Mouse (Mus musculus): ENCODE measurements around the gene Acss2.

Acss2 gene

GRCm38 (mm10) chr2:155517455-155518423 lies at the start of gene Acss2, which contains the start of gene Ggt7:
Gene Acss2, plus strand, starts transcription at chr2:155517948.
Gene Ggt7, minus strand, starts transcription at chr2:155518237.
- peak; percentile 96 to 98 for DNase-seq (ENCODE audit: low spot score in 2 of 2)

DNA sequence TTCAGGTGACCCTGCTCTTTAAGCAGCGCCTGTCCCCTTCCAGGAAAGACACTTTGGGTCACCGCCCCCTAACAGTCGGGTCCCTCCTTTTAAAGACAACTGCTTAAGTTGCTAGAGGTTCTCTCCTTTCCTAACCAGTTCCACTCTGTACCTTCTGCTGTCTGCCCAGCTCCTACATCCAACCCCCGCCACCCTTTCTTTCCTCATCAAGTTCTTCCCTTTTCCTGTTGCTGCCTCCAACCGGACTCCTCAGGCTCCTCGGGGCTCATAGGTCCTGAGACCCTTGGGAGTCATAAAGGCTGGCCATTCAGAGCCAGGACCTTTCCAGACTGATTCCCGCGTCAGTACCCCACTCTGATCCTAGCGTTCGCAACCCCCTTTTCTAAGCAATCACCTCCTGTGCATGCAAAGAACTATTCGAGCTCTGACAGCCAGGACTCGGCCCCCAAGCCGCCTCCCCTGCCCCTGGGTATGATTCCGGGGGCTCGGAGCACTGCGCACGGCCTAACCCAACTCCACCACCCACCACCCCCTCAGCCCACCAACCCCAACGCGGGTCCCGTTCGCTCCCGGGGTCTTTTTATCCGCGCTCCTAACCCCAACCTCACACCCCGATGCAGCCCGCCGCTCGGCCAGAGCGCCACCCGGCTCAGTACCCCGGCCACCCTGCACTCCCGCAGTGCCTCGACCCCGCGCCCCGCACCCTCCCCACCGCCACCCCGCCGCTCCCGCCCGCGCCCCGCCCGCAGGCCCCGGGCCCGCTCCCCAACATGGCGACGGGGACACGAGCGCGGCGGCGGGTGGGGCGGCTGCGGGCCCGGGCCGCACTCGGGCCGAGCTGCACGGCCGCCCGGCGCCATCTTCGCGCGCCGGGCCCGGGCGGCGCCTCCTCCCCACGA lies 44.8 kb upstream of the Acss2 start:
- DNase-seq (ENCODE audit: low spot score in 2 of 2): peak in 1 of 2 experiments; percentile 25

DNA sequence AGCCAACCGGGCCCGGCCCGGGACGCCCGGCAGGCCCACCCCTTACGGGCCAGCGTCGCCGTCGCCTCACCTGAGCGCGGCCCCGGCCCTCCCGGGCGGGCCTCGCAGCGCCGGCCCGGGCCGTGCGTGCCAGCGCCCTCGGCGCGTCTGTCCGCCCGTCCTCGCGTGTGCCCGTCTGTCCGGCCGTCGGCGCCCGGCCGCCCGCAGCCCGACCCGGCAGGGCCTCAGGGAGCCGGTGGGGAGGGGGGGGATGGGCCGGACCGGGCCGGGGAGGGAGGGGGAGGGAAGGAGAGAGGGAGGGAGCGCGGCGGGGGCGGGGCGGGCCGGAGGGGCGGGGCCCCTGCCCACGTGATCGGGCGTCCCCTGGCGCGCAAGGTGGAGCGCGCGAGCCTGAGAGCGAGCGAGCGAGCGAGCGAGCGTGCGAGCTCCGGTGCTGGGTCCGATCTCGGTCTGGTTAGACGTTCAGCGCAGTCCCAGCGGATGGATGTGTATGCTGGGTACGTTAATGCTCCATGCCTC lies 44.1 kb upstream of the Acss2 start, which contains the start of gene Ncoa6:
Gene Ncoa6, minus strand, starts transcription at position 325 of the 519 bp plus-strand sequence.
- DNase-seq (ENCODE audit: low spot score in 2 of 2): peak; percentile 49 to 53

DNA sequence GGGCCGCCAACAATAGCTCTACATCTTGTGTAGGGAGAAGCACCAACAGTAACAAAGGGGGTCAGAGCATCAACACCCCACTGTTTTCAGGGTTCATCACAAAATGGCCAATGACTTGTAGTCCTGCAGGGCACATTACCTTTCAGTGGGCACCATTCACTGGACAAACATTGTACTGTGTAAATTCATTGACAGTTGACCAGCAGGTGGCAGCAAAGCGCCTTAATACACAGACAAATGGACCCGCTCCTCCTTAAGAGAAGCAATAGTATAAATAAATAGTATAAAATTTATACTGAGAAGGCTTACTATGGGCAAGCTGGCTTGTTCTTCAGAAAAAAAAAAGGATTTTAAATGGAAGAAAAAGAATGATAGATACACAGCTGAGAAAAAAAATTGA lies 35.7 kb upstream of the Acss2 start:
- DNase-seq (ENCODE audit: low spot score in 2 of 2): peak; percentile 40 to 58

- no peak for DNase-seq (ENCODE audit: low spot score in 2 of 2)
Observed at GRCm38 (mm10) chr2:155490998-155491397, 26.8 kb upstream of the Acss2 start.

DNA sequence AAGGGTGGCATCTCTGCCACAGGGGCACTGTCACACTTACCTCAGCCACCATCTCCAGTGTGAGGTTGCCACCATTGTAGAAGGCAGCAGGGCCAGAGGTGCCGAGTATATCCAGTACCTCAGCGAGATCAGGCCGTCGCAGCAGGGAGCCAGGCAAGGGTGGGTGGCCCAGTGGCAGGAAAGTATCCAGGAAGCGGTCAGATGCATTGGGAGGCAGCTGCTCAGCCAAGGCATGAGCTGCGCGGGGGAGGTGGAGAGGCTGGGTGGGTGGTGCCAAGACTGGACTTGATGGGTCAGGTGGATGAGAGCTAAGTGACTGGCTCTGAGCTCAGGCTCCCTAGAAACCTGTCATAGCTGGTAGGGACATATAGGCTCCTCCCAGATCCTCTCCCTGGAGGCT lies 15.2 kb upstream of the Acss2 start:
- DNase-seq (ENCODE audit: low spot score in 2 of 2): no peak

DNA sequence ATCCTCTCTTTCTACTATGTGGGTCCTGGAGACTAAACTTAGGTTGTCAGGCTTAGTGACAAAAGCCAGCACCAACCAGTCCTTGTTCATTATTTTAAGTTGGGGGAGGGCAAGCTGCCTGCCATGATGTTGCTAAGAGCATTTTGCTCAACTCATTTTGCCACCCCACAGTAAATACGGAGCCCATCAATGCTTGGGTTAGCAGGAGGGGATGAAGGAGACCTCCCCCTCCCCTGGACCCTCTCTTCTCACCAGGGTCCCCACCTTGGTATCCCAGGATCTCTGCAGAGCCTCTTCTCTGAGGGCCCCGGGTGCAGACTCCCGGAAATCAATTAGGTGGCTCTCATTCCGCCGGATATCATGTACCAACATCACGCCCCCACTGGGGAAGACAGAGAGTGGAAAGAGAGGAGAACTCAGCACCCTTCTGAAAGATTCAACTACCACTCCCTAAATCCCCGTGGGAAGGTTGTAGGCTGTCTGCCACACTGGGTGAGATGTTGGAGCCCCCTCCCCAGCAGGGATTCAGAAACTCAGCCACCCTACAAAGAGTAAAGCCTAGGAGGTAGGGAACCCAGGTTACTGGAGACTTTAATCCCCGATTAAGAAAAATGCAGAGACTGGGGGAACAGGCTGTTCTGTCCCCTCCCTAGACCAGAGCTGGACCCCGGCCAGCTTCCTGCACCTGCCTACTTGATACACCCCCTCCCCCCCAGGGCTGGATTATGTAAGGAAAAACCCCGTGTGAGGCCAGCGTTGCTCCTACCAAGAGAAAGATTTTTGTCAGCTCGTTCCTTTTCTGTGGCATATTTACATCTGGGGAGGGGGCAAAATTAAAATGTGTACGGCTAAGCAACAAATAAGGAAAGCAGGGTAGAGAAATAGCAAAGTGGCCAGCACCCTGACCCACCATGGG lies 13.1 kb upstream of the Acss2 start:
- DNase-seq (ENCODE audit: low spot score in 2 of 2): no peak

DNA sequence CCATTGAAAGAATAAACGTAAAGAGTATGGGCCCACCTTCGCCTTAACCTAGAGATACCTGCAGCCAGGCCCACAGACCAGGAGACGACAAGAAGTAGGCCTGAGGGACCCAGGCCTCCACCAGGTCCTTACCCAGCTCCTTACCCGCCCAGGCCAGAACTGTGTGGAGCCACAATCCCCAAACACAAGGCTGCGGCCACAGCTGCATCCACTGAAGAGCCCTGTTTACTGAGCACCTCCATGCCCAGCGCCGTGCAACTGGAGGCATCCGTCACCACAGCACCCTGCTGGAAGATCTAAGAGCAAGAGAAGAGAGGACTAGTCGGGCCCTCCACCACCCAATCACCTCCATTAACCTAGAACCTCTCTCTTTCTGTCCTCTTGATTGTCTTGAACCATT lies 11.9 kb upstream of the Acss2 start:
- DNase-seq (ENCODE audit: low spot score in 2 of 2): no peak

- no peak for DNase-seq (ENCODE audit: low spot score in 2 of 2)
Observed at GRCm38 (mm10) chr2:155507721-155508470, 9.9 kb upstream of the Acss2 start.

DNA sequence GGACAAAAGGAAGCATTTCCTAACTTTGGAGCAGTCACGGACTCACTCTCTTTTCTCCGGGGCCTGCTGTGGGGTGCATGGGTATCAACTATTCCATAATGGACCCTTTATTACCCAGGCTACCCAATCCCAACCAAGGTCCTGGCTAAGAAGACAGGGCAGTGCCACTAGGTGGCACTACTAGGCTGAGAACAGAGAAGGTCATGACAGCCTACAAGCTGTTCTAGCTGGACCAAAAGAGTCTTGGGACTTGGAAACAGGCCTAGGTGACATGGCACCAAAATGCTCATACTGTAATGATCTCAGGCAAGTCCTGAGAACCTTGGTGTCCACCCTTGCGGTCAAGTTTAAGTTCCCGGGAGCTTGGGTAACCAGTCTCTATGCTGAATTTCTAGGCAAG lies 5.3 kb upstream of the Acss2 start:
- peak; percentile 39 to 49 for DNase-seq (ENCODE audit: low spot score in 2 of 2)

- DNase-seq (ENCODE audit: low spot score in 2 of 2): no peak
Observed at GRCm38 (mm10) chr2:155513543-155513942, 4.2 kb upstream of the Acss2 start.

GRCm38 (mm10) chr2:155514666-155515065 lies 3.1 kb upstream of the Acss2 start:
- DNase-seq (ENCODE audit: low spot score in 2 of 2): peak; percentile 72 to 78

DNA sequence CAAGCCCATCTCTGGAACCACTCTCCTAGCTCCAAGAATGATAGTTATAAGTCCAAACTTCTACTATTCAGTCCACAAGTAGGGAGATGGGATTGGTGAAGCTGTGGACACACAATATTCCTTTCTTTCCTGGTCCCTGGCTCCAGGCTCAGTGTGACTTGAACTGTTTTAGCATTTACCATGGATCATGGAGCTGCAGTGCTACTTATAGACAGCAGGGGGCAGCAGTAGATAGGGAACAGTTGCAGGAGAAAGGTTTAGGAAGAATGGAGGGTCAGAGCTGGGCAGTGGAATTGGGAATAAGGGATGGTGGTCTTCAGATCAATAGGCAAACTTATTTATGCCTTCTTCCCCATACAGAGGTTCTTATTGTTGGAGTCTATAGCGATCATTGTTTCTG lies 1.8 kb upstream of the Acss2 start:
- DNase-seq (ENCODE audit: low spot score in 2 of 2): peak; percentile 32 to 40

- no peak for DNase-seq (ENCODE audit: low spot score in 2 of 2)
Observed at GRCm38 (mm10) chr2:155518531-155519270, 953 bp downstream of the Acss2 start.

GRCm38 (mm10) chr2:155523706-155524105 lies 6.0 kb downstream of the Acss2 start:
- no peak for DNase-seq (ENCODE audit: low spot score in 2 of 2)

GRCm38 (mm10) chr2:155524378-155524777 lies 6.6 kb downstream of the Acss2 start:
- DNase-seq (ENCODE audit: low spot score in 2 of 2): no peak

DNA sequence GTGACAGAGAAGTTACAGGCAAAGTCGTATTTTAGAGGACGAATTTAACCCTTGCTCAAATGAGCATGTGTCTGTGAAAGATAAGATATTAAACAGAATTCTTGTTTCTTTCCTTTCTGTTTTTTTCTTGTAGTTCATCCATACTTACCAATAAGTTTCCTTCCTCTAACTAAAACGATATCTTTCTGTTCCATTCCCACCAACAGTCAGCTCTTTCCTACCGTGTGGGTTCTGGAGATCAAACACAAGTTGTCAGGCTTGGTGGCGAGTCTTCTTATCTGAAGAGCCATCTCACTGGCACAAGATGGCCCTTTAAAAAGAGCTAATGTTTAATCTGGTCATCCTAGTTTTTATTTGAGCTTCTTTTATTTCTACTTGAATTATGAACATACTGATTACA lies 9.6 kb downstream of the Acss2 start:
- DNase-seq (ENCODE audit: low spot score in 2 of 2): no peak

GRCm38 (mm10) chr2:155536292-155536691 lies 18.5 kb downstream of the Acss2 start:
- DNase-seq (ENCODE audit: low spot score in 2 of 2): no peak

DNA sequence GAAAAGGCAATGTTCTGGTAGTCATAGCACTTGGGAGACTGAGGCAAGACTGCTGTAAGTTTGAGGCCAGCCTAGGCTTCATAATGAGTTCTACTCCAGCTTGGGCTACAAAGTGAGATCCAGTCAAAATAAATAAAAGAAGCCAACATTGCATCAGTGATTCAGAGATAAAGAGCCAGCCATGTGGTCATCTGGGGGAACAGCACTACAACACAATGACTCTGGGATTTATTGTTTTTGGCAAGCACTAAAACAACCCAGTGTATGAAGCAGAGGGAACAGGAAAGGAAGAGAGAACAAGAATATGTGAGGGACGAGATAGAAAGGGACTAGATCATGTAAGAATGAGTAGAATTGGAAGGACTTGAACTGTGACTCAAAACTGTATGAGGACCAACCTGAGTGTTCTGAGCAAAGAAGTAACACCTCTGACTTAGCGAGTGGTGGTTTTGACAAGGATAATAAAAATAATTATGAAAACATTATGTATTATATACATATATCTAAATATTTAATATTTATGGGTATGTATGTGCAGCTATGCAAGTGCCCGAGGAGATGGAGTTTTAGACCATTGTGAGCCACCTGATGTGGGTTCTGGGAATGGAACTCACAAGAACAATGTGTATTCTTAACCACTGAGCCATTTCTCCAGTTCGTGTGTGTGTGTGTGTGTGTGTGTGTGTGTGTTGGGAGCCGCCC lies 20.2 kb downstream of the Acss2 start:
- no peak for DNase-seq (ENCODE audit: low spot score in 2 of 2)

All from spleen, postnatal 36 days (tissue).